Mouse (Mus musculus) thymus, adult 2 months (tissue): ENCODE results near the gene Eci3.

Experiments used
- CTCF ChIP-seq: fragments of 200-500 bp; IDR thresholded peaks from 2 replicates; pipeline ENCODE4 v1.5.1; 2012; ENCODE audit warnings: mild to moderate bottlenecking, control low read depth, low read length, moderate library complexity, borderline replicate concordance; ENCODE audit not compliant: control insufficient read depth, poor library complexity, insufficient read depth; ENCODE audit errors: extremely low read depth
- POLR2A ChIP-seq: fragments of 200-500 bp; IDR thresholded peaks from 2 replicates; pipeline ENCODE4 v1.6.1; 2012; ENCODE audit warnings: mild to moderate bottlenecking, low read length, control low read depth, moderate library complexity; ENCODE audit not compliant: control insufficient read depth, poor library complexity, insufficient read depth; ENCODE audit errors: extremely low read depth

DNA sequence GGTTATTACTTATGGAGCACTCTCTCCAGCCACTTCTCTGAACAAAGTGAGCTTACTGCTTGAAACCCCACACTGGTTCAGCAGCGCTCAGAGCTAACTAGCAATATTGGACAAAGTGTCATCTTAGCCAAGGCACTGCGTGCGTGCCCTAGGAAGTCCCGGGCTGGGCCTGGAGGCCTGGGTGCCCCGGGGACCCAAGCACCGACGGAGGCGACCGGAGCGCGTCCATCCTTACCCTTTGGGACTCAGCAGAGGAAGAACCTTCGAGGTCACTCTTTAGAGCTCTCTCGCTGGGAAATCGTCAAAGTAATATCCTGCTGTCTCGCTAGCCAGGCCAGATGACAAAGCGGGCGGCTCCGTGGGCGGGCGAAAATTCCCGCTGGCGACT, 30.0 kb upstream of the Eci3 start:
- TF ChIP-seq CTCF (no peak), POLR2A (no peak)
